Mouse (Mus musculus) embryonic facial prominence, embryonic 12.5 days (tissue): ENCODE measurements around the gene Elovl2. TPM values are rescaled to one million over a fixed set of nuclear protein-coding genes. Genes with fewer than 3 reads are reported as not detected.
"Not testable (repeated sequence)": the region's sequence is repeated elsewhere in the genome, so short reads cannot be mapped to it uniquely, and the experiment has no call there.

ENCODE experiments used
- ATAC-seq: fragments of 200-750 bp; cut with Nextera tagmentation; 2 replicates; pipeline ENCODE4 v1.8.0; 2017; ENCODE audit not compliant: insufficient number of reproducible peaks, insufficient read depth, low FRiP score, low TSS enrichment
- H3K27ac ChIP-seq: fragments of 300-500 bp; sonication (generic); 2 replicates; pipeline ENCODE4 v1.5.1; 2016; ENCODE audit warnings: mild to moderate bottlenecking
- H3K27me3 ChIP-seq: fragments of 300-500 bp; sonication (generic); 2 replicates; pipeline ENCODE4 v1.6.1; 2016; ENCODE audit warnings: mild to moderate bottlenecking, moderate library complexity
- H3K36me3 ChIP-seq: fragments of 300-500 bp; sonication (generic); 2 replicates; pipeline ENCODE4 v1.6.1; 2016; ENCODE audit warnings: mild to moderate bottlenecking
- H3K4me1 ChIP-seq: fragments of 300-500 bp; sonication (generic); 2 replicates; pipeline ENCODE4 v1.6.1; 2016
- H3K4me2 ChIP-seq: fragments of 300-500 bp; sonication (generic); replicated peaks from 2 replicates; pipeline ENCODE4 v1.6.1; 2016; ENCODE audit warnings: mild to moderate bottlenecking, moderate library complexity
- H3K4me3 ChIP-seq: fragments of 300-500 bp; sonication (generic); 2 replicates; pipeline ENCODE4 v1.5.1; 2016; ENCODE audit warnings: mild to moderate bottlenecking
- H3K9ac ChIP-seq: fragments of 300-500 bp; sonication (generic); 2 replicates; pipeline ENCODE4 v1.6.1; 2016; ENCODE audit warnings: mild to moderate bottlenecking, moderate library complexity
- H3K9me3 ChIP-seq: fragments of 300-500 bp; sonication (generic); 2 replicates; pipeline ENCODE4 v1.6.1; 2016; ENCODE audit warnings: mild to moderate bottlenecking, moderate library complexity
- WGBS: fragments of 180-500 bp; shearing (Covaris S2); methylation state at CpG from one replicate; pipeline ENCODE4 v1.1.7; 2016; 5-methylcytosine and 5-hydroxymethylcytosine counted together
- polyA plus RNA-seq: library from polyadenylated mRNA; unstranded; fragments of >200 nt; fragmentation: Nextera tagmentation; extraction: Ambion mirVana; gene quantifications from 2 replicates; pipeline ENCODE4 v1.2.1, GENCODE M21; 2016

The Elovl2 gene
- polyA plus RNA-seq = 14.4 and 15.5 TPM in 2 replicates

DNA sequence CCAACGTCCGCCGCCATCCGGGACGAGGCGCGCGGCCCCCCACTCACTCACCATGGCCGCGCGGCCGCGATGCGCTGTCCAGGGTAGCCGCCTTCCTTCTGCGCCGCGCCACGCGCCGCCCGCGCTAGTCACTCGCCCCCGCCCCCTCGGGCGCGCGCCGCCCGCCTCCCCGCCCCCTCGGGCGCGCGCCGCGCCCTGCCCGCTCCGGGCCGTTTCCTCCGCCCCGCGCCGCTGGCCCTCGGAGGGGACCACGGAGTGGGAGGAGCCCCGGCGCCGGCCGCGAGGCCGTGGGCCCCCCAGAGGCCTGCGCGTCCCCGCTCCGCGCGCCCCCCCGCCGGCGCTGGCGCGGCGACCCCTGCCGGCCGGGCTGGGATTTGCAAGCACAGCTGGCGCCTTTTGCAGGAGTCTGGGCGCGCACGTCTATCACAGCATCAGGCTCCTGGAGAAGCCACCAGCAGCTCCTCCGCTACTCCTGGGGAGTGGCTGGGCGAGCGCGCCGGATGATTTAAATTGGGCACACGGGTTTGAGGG is at the start of gene Elovl2:
Elovl2 (minus strand) TSS at position 102 of the 531 bp plus-strand sequence.
- H3K9ac ChIP-seq = peak within 1 kb of the TSS; percentile 63
- H3K4me2 ChIP-seq = peak within 1 kb of the TSS; percentile 62
- peak within 1 kb of the TSS; percentile 63 for H3K4me3 ChIP-seq
- no peaks in the 10 kb centered on the region for H3K27me3 ChIP-seq
- 0 out of 2 replicates have a peak within 1 kb of the TSS, but pooled peaks have one; percentile 17 for H3K27ac ChIP-seq
- WGBS = 1% methylated on average over 49 of the region's 77 CpGs
- no peaks in the 10 kb centered on the region for H3K4me1 ChIP-seq
- H3K9me3 ChIP-seq = peaks cover 6% of the 10 kb centered on the region; the same call in 1 of the 2 replicates
- H3K36me3 ChIP-seq = no peaks in the 10 kb centered on the region
- ATAC-seq = peak; percentile 91

DNA sequence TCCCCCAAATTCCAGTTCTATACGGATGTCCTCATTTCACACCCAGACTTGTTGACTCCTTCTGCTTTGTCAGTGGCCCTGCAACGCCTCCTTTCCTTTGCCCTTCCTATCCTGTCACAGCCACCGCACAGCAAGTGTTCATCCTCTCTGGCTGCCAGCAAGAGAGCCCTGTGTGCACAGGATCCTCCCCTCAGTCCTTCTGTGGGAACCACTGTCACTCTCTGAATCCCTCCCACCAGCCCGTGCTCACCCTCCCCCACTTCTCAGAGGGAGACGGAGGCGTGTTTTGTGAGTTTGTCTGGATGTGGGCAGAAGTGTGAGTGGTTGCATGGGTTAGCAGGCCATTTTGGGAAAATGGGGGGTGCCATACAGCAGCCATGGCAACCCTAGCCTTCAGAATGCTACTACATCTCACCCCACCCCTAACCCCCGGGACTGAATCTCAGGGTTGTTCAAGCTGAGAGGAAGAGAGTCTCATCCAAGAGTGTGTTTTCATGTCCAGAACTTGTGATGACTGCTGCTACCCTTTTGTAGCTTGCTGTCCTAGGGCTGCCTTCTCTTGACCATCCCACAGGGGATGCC is 47.7 kb upstream of the Elovl2 start:
- no peak for ATAC-seq
- peaks cover 4% of the 10 kb centered on the region for H3K4me1 ChIP-seq
- 44% methylated on average over 7 of the region's 7 CpGs for WGBS

DNA sequence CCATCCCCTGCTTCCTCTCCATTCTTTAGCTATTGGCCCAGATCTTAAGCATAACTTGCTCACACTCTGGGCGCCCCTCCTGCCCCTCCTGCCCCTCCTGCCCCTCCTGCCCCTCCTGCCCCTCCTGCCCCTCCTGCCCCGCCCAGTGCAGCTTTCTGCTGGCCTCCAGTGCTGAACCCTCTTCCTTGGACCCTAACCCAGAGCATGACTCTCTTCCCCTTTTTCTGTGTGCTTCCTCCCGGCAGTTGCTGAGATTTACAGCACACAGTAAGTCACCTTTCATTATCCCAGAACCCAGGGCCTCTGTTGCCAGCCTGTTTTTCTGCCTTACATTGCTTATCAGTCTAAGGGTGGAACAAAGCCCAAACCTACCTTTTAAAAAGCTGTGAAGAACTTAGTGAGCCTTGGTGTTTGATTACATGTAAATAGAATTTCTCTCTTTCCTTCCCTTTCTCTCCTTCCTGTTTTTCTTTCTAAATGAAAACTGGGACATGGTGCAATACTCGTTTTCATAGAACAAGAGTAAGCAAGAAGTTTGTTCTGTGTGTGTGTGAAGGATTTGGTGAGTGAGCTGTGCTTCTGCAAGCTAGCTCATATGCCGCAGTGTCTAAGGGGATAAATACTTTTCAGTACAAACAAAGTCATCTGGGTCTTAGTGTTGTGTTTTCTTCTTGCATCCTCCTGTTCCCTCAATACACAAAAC is 43.2 kb upstream of the Elovl2 start:
- no peak for ATAC-seq
- H3K27me3 ChIP-seq = no peaks in the 10 kb centered on the region
- H3K36me3 ChIP-seq = no peaks in the 10 kb centered on the region
- H3K27ac ChIP-seq = no peak overlapping the region
- peaks cover 4% of the 10 kb centered on the region for H3K4me1 ChIP-seq
- no peak overlapping the region for H3K4me3 ChIP-seq
- no peaks in the 10 kb centered on the region for H3K9me3 ChIP-seq
- WGBS = 82% methylated on average over 5 of the region's 5 CpGs
- H3K4me2 ChIP-seq = no peak overlapping the region
- no peak overlapping the region for H3K9ac ChIP-seq

More for the DNA sequence above, 47.7 kb upstream of the Elovl2 start:
- no peaks in the 10 kb centered on the region for H3K36me3 ChIP-seq
- H3K27ac ChIP-seq = no peak overlapping the region
- H3K27me3 ChIP-seq = no peaks in the 10 kb centered on the region
- no peaks in the 10 kb centered on the region for H3K9me3 ChIP-seq
- H3K4me2 ChIP-seq = no peak overlapping the region
- no peak overlapping the region for H3K9ac ChIP-seq
- H3K4me3 ChIP-seq = no peak overlapping the region

DNA sequence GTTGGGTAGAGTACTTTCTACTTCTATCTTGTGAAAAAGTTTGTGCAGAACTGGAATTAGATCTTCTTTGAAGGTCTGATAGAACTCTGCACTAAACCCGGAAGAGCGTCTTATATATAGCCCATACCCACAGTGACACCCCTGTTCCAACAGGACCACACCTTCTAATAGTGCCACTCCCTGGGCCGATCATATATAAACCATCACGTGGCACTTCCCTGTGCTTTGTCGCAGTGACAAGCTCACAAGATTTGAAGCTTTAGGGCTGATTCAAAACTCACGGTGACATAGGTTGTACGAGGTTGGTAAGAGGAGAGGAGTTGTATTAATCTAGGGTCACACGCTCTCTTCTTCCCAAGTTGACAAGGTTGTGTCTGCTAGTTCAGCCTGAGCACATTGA is 41.4 kb upstream of the Elovl2 start:
- WGBS = 97% methylated on average over 8 of the region's 8 CpGs
- not testable (repeated sequence) for H3K4me3 ChIP-seq, ATAC-seq, H3K27me3 ChIP-seq, H3K9ac ChIP-seq, H3K27ac ChIP-seq, H3K4me1 ChIP-seq, H3K9me3 ChIP-seq, H3K36me3 ChIP-seq, H3K4me2 ChIP-seq

DNA sequence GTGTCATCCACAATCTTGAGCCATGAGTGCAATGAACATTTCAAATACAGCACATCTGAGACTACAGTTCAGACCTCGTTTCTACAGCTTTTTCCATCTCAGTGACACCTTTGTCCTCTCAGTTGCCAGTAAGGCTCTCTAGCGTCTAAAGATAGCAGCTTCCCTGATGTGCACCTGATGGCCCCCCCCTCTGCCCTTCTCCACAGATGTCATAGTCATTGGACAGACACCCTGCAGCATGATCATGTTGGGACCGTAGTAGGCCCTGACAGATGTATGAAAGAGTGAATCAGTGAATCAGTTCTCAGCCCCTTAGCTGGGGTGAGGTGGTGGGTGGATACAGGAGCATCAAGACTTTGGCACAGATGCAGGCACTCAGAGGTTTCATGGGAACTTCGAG is 37.6 kb upstream of the Elovl2 start:
- no peak for ATAC-seq
- no peaks in the 10 kb centered on the region for H3K36me3 ChIP-seq
- no peak overlapping the region for H3K27ac ChIP-seq
- H3K4me1 ChIP-seq = no peaks in the 10 kb centered on the region
- H3K4me3 ChIP-seq = no peak overlapping the region
- 87% methylated on average over 4 of the region's 4 CpGs for WGBS
- H3K27me3 ChIP-seq = no peaks in the 10 kb centered on the region
- no peak overlapping the region for H3K4me2 ChIP-seq
- no peak overlapping the region for H3K9ac ChIP-seq
- no peaks in the 10 kb centered on the region for H3K9me3 ChIP-seq

DNA sequence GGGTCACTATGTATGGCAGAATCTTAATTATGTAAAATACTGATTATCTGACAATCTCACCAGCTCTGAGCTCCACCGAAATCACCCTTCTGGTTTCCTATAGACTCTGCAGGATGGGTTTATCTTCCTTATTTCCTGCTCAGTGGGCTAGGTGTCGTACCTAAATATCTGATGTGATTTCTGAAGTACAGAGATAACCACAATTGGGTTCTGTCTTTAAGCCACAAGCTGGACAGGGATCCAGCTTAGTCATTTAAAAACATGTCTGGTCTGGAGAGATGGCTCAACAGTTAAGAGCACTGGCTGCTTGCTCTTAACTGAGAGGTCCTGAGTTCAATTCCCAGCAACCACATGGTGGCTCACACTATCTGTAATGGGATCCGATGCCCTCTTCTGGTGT is 36.8 kb upstream of the Elovl2 start:
- H3K27ac ChIP-seq = no peak overlapping the region
- no peak for ATAC-seq
- no peak overlapping the region for H3K9ac ChIP-seq
- H3K4me2 ChIP-seq = no peak overlapping the region
- WGBS = 90% methylated on average over 3 of the region's 3 CpGs
- no peak overlapping the region for H3K4me3 ChIP-seq
- no peaks in the 10 kb centered on the region for H3K4me1 ChIP-seq
- H3K27me3 ChIP-seq = no peaks in the 10 kb centered on the region
- H3K9me3 ChIP-seq = no peaks in the 10 kb centered on the region
- no peaks in the 10 kb centered on the region for H3K36me3 ChIP-seq

DNA sequence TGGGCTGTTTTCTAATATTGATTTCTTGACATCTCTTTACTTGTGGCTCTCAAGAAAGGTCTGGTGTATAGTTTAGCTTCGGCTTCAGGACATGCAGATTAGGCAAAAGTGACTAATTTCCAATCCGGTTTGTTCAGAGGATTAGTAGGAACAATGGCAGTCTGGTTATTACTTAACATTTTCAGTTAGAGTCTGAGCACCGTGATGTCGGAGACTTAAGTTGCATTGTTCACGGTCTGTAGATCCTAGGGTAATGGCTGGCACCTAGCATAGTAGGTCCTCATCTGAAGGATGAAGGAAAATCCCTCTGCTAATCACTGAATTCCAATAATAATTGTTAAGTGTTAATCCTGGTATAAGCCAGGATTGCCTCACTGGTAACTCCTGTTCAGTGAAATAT is 35.9 kb upstream of the Elovl2 start:
- Histone ChIP-seq H3K4me3 (no peak overlapping the region), H3K36me3 (no peaks in the 10 kb centered on the region), H3K27me3 (no peaks in the 10 kb centered on the region), H3K9ac (no peak overlapping the region), H3K9me3 (no peaks in the 10 kb centered on the region), H3K27ac (no peak overlapping the region), H3K4me1 (no peaks in the 10 kb centered on the region), H3K4me2 (no peak overlapping the region)
- WGBS = 91% methylated on average over 5 of the region's 5 CpGs
- no peak for ATAC-seq

DNA sequence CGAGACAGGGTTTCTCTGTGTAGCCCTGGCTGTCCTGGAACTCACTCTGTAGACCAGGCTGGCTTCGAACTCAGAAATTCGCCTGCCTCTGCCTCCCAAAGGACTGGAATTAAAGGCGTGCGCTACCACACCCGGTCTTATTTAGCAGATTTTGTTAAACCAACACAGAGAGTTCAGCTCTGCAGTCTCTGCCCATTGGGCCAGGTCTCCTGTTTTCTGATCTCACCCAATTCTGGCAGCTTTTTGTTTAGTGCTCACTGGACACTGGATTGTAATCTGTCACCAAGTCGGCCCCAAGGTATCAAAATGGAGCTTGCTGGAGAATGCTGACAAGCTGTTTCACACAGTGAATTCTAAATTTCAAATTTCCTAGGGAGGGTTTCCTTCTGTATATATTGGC is 32.5 kb upstream of the Elovl2 start:
- H3K36me3 ChIP-seq = no peaks in the 10 kb centered on the region
- no peaks in the 10 kb centered on the region for H3K27me3 ChIP-seq
- no peaks in the 10 kb centered on the region for H3K4me1 ChIP-seq
- no peak overlapping the region for H3K9ac ChIP-seq
- H3K4me2 ChIP-seq = no peak overlapping the region
- H3K4me3 ChIP-seq = no peak overlapping the region
- no peak overlapping the region for H3K27ac ChIP-seq
- ATAC-seq = no peak
- WGBS = 85% methylated on average over 7 of the region's 7 CpGs
- no peaks in the 10 kb centered on the region for H3K9me3 ChIP-seq

DNA sequence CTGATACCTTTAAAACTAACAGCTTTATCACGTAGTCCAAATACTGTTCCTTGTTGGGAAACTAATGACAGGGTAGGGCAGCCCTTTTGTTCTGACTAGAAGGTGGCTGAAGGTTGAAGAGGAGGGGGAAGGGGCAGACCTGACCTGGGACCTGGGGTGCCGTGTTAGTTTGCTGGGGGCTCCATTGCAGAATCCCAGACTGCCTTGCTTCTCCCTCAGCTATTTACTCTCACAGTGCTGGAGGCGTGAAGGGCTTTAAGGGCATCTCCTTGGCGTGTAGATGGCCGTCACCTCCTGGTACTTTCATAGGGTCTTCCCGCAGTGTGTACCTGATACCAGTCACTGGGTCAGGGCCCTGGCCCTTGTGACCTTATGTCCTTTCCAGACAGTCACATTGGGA is 31.9 kb upstream of the Elovl2 start:
- H3K4me1 ChIP-seq = no peaks in the 10 kb centered on the region
- ATAC-seq = no peak
- 68% methylated on average over 6 of the region's 6 CpGs for WGBS

DNA sequence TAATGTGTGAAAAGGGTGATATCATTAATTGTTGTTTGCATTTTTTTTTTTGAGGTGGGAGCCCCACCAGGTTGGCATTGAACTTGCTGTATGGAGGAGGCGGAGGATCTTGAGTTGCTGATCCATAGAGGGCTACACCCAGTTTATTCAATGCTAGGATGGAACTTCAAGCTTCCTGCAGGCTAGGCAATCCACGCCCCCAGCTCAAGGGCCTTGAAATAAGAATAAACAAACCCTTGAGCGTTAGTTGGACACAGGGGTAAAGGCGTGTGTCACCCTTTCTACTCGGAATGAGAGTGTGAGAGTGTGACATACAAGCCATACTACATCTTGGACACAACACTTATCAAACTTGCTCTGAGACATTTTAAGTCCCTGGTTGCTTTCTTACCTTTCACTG is 31.5 kb upstream of the Elovl2 start:
- ATAC-seq = no peak
- H3K4me1 ChIP-seq = no peaks in the 10 kb centered on the region
- H3K9ac ChIP-seq = no peak overlapping the region
- no peak overlapping the region for H3K27ac ChIP-seq
- H3K4me3 ChIP-seq = no peak overlapping the region
- no peak overlapping the region for H3K4me2 ChIP-seq
- H3K9me3 ChIP-seq = no peaks in the 10 kb centered on the region
- no peaks in the 10 kb centered on the region for H3K27me3 ChIP-seq
- 69% methylated on average over 5 of the region's 5 CpGs for WGBS
- no peaks in the 10 kb centered on the region for H3K36me3 ChIP-seq

More for the DNA sequence above, 31.9 kb upstream of the Elovl2 start:
- no peaks in the 10 kb centered on the region for H3K27me3 ChIP-seq
- no peak overlapping the region for H3K9ac ChIP-seq
- H3K4me3 ChIP-seq = no peak overlapping the region
- H3K4me2 ChIP-seq = no peak overlapping the region
- no peaks in the 10 kb centered on the region for H3K9me3 ChIP-seq
- no peaks in the 10 kb centered on the region for H3K36me3 ChIP-seq
- no peak overlapping the region for H3K27ac ChIP-seq

DNA sequence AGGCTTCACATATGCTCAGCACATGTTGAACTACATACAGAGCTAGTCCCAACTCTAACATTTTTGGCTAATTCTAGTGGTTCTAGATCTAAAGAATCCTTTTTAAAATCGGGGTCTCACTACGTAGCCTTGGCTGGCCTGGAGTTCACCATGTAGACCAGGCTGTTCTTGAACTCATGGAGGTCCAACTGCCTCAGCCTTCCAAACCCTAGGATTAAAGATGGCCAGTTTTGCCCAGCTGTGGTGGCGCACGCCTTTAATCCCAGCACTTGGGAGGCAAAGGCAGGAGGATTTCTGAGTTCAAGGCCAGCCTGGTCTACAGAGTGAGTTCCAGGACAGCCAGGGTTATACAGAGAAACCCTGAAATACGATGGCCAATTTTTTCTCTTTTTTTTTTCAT is 31.0 kb upstream of the Elovl2 start:
- peak overlapping the region; percentile 73; the same call in 1 of the 2 replicates for H3K4me2 ChIP-seq
- H3K27me3 ChIP-seq, H3K4me1 ChIP-seq, ATAC-seq, H3K36me3 ChIP-seq, H3K27ac ChIP-seq, H3K9me3 ChIP-seq, H3K4me3 ChIP-seq, H3K9ac ChIP-seq: not testable (repeated sequence)
- 90% methylated on average over 5 of the region's 5 CpGs for WGBS

DNA sequence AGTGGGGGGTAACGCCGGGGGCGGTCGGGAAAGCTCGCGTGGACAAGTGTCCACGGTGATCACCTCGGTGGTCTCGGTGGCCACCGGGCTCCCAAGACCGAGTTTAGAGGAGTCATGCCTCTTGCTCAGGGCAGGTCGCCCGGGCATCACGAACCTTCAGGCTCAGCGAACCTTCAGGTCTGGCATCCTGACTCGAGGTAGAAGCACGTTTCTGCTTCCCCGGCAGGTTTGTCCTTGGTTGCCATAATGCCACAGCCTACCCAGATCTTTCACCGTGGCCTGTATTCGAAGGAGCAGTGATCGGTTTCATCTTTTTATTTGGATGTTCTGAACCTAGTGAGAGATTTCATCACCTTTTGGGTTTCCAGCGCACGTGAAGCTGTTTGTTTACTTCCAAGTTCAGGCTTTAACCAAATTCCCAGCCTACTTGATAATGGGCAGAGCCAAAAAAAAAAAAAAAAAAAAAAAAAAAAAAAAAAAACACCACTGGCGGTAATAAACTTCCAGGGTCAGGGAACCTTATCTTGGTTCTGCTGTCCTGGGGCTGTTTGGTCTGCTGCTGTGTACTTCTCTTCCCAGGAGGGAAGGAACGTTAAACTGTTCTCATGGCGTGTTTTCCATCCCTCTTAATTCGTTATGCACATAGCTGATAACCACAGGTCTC is 30.2 kb upstream of the Elovl2 start:
- Histone ChIP-seq H3K27me3 (no peaks in the 10 kb centered on the region), H3K4me1 (no peaks in the 10 kb centered on the region), H3K9me3 (no peaks in the 10 kb centered on the region), H3K27ac (peak overlapping the region; percentile 82), H3K4me2 (peak overlapping the region; percentile 73), H3K4me3 (peak overlapping the region; percentile 77), H3K9ac (peak overlapping the region; percentile 82), H3K36me3 (no peaks in the 10 kb centered on the region)
- no peak for ATAC-seq
- 1% methylated on average over 27 of the region's 27 CpGs for WGBS
